Mouse (Mus musculus): ENCODE results near the gene Psmd12.
A peak's percentile ranks its signal among the peaks of the same experiment; 100 is the strongest.

Gene Psmd12

DNA sequence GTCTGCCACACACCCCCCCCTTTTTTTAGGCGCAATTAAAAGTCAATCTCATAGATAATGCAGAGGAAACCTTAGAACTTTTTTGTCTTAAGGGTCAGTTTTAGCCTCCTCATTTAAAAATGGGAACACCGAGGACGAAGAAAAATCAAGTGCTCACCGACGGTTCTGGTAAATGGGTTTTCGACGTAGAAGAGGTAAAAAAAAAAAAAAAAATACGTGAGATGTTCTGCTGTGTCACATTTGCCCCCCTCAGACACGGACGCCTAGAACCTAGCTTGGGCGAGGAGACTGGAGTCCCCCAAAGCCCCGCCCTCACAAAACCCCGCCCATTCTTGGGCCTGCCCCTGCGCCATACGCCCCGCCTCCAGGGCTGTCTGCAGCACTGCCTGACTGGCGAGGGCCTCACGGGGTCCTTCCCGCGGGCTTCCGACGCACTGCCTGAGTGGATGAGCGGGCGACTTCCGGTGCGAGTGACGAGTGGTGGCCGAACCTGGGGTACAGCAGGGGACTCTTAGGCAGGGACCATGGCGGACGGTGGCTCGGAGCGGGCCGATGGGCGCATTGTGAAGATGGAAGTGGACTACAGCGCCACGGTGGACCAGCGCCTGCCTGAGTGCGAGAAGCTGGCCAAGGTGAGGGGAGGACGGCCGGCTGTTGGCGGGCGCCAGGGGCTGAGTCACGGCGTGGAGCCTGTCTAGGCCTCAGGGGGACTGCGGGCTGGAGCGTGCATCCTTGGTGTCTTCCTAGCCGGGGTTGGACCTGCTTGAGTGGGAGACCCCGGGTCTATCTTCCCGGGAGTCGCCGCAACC, at the start of gene Psmd12:
Gene Psmd12, plus strand, starts transcription at position 432 of the 809 bp plus-strand sequence.
- DNase-seq (ENCODE audit: low read depth), result peak; percentile 95

DNA sequence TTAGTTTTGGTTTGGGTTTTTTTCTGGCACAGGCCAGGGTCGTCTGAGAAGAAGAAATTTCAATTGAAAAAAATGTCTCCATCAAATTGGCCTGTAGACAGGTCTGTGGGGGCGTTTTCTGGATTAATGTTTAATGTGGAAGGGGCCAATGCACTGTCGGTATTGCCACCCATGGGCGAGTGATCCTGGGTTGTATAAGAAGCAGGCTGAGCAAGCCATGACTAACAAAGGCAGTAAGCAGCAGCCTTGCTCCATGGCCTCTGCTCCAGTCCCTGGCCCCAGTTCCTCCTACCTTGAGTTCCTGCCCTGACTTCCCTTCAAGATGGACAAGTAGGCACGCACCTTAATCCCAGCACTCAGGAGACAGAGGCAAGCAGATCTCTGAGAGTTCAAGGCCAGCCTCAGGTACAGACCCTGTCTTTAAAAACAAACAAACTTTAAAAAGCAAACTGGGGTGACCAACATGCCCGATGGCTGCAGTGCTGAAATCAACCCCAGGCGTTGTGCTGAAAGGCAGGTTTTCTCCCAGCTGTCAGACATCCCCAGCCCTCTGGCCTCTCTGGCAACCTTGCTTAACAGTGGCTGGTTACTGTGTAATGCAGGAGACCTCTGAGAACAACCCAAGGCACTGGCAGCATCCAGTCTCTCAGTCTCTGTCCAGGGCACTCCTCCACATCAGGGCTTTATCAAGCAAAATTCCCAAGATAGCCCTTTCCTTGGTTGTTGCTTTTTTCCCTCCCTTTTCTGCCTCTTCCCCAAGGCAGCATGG, 47.9 kb upstream of the Psmd12 start:
- DNase-seq (ENCODE audit: low read depth), result no peak

- no peak for DNase-seq (ENCODE audit: low read depth)
Measured at GRCm38 (mm10) chr11:107435776-107436449, 43.4 kb upstream of the Psmd12 start.

GRCm38 (mm10) chr11:107437723-107438122, 41.6 kb upstream of the Psmd12 start:
- no peak for DNase-seq (ENCODE audit: low read depth)

GRCm38 (mm10) chr11:107438140-107438539, 41.1 kb upstream of the Psmd12 start:
- DNase-seq (ENCODE audit: low read depth), result no peak

DNA sequence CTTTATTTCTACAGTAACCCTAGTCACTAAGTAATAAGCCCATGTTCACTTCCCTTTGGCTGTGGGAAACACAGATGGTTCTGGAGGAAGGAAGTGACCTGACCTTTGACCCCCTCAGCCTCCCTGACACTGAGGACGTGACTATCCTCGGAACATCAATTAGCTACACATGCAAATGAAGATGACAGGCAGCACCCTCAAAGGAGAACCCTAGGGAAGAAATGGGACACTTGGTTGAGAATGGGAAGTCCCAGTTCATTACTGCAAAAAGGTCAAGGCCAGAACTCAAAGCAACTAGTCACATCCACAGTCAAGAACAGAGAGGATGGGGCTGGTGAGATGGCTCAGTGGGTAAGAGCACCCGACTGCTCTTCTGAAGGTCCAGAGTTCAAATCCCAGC, 38.2 kb upstream of the Psmd12 start:
- DNase-seq (ENCODE audit: low read depth), result peak; percentile 55

DNA sequence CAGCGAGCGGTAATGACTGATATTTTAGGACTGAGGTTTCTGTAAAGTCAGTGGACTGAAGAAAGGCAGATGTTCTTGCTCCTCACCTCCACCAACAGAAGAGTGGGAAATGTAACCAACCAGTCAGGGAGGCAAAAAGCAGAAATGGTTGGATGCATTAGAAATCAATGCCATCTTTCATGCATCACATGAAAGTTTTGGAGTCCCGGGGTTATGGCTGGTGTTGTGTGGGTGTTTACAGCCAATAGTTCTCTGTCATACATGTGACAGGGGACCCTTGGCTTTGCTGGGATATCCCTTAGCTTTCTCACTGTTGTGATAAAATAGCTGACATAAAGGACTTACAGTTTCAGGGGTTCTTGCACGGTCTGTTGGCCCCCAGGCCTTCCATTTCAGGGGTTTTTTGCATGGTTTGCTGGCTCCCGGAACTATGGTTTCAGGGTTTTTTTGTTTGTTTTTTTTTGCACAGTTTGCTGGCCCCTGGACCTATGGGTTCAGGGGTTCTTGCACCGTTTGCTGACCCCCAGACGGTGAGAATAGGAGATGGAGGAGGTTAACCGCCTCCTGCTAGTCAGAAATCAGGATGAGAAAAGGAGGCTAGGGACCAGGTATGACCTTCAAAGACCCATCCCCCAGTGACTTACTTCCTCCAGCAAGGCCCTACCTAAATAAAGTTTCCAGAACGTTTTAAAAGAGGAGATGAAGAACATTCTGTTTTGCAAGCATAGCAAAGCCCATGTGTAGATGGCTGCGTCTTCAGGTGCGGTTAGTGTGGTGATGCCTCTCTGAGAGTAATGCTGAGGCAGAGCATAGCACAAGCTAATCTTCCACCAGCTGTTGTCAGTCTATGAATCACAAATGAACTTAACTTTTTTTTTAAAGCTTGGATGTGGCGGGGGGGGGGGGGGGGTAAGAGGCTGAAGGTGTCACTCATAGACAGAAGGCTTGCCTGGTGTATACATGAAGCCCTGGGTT, 35.9 kb upstream of the Psmd12 start:
- no peak for DNase-seq (ENCODE audit: low read depth)

GRCm38 (mm10) chr11:107445683-107446082, 33.6 kb upstream of the Psmd12 start:
- no peak for DNase-seq (ENCODE audit: low read depth)

DNA sequence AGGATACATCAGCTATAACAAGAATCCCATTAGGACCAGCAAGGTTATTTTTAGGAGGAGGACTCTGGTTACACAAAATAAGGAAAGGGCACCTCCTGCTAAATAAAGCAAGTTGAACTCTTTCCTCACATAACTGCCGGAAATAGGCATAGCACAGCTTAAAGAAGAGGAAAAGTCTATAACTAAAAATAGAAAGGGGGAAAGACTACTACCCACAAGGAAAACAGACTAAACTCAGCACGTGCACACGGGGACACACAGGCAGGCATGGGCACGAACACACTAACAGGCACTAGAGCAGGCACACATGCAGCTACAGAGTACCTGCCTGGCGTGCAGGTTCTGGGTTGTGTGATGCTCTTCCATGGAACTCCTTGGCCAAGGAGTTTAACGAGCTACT, 32.6 kb upstream of the Psmd12 start:
- peak; percentile 35 for DNase-seq (ENCODE audit: low read depth)

- DNase-seq (ENCODE audit: low read depth), result no peak
Measured at GRCm38 (mm10) chr11:107447349-107447748, 31.9 kb upstream of the Psmd12 start.

GRCm38 (mm10) chr11:107447915-107448314, 31.4 kb upstream of the Psmd12 start:
- DNase-seq (ENCODE audit: low read depth), result no peak

- no peak for DNase-seq (ENCODE audit: low read depth)
Measured at GRCm38 (mm10) chr11:107449169-107449910, 29.9 kb upstream of the Psmd12 start.

- DNase-seq (ENCODE audit: low read depth), result no peak
Measured at GRCm38 (mm10) chr11:107450097-107450496, 29.2 kb upstream of the Psmd12 start.

GRCm38 (mm10) chr11:107451106-107451505, 28.2 kb upstream of the Psmd12 start:
- peak; percentile 94 for DNase-seq (ENCODE audit: low read depth)

GRCm38 (mm10) chr11:107452053-107452452, 27.2 kb upstream of the Psmd12 start:
- no peak for DNase-seq (ENCODE audit: low read depth)

DNA sequence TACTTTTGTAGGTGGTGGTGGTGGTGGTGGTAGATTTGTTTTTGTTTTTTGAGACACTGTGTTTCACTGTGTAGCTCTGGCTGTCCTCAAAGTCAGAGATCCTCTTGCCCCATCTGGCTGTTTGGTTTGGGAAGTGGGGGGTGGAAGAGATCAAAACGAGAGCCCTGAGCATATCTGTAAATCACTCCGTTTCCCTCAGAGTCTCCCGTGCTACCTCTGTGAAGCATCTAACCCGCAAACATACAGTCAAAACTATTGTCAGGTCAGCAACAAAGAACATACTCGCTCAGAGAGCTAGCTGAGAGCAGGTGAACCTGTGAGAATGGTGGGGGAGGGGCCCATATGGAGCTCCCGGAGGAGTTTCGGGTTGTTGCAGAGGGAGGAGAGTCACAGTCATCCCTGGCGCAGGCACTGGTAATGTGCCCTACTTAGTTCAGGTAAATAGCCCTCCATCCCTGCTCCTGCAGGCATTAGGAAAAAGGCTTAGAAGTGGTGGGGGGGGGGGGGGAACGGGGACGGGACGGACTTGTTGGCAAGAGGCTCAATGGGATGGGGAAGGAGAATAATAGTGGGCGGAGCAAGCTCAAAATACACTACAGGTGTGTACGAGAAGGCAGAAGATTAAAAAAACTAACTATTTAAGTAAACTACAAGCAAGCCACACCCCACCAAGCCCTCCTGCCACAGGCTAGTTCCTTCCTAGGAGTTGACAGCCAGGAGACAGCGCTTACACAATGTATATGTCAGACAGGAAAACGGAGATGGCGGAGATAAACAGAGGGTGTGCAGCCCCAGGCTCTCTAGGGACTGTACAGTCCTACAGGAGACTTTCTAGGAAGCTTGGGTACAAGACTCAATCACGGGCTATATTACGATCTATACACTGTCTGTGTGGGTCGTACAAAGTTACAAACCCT, 24.5 kb upstream of the Psmd12 start:
- DNase-seq (ENCODE audit: low read depth), result peak; percentile 87

DNA sequence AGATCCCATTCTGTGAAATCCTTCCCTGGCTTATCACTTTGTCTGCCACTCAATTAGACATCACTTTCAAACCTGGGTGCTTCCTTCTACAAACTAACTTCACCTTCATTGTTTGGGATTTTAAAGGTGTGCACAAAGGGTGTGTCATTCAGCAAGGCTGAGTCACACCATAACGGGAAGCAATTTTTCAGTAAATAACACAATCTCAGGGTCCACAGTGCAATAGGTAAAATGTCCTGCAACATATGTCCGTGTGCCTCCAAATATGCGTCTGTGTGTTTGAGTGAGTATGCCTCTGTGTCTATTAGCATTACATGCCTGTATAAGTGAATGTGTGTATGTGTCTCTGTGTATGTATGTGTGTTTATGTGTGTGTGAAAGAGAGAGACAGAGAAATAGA, 22.0 kb upstream of the Psmd12 start:
- no peak for DNase-seq (ENCODE audit: low read depth)

GRCm38 (mm10) chr11:107458286-107458685, 21.0 kb upstream of the Psmd12 start:
- peak; percentile 84 for DNase-seq (ENCODE audit: low read depth)

GRCm38 (mm10) chr11:107458986-107459385, 20.3 kb upstream of the Psmd12 start:
- DNase-seq (ENCODE audit: low read depth), result no peak

DNA sequence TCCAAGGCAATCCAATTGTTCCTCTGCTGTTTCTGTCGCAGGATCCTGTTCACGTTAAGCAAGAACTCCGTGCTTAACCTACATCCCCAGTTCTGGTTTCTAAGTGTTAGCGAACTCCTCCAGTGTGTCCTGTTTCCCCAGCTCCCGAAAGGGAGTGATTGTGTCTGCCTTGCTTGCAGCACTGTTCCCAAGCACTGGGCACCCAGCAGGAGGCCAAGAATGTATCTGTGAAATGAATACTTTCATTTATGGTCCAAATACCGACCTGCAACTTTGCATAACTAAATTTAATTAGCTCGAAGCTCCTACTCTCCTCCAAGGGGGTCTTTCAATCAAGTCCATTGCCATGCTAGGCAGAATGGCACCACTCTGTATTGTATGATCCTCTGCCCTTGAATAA, 19.5 kb upstream of the Psmd12 start:
- DNase-seq (ENCODE audit: low read depth), result no peak
